Mouse (Mus musculus): ENCODE data around the gene Trappc11.

DNA sequence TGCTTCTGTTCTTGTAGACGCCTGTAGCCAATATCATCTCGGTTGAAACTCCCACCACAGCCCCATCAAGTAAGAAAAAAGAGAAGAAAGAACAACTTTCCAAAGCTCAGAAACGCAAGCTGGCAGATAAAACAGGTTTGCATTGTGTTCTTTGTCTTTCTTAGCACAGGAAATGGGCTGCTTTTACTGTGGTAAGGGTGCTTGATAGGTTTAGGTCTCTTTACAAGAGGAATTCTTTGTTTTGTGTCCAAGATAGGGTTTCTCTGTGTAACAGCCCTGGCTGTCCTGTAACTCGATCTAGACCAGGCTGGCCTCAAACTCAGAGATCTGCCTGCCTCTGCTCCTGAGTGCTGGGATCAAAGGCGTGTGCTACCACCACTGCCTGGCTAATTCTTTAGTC, 10.8 kb upstream of the Trappc11 start:
- TF ChIP-seq CTCF (IDR thresholded peaks at IDR 0.05; ENCODE audit: extremely low read depth, insufficient read depth, low read length): no peak
- TF ChIP-seq POLR2A (IDR thresholded peaks at IDR 0.05; ENCODE audit: extremely low read depth, insufficient read depth, low read length): no peak

All from cortical plate, adult 2 months (tissue).